Mouse (Mus musculus): ENCODE results near the gene Ipp.
A peak's percentile ranks its signal among the peaks of the same experiment; 100 is the strongest.

The Ipp gene

DNA sequence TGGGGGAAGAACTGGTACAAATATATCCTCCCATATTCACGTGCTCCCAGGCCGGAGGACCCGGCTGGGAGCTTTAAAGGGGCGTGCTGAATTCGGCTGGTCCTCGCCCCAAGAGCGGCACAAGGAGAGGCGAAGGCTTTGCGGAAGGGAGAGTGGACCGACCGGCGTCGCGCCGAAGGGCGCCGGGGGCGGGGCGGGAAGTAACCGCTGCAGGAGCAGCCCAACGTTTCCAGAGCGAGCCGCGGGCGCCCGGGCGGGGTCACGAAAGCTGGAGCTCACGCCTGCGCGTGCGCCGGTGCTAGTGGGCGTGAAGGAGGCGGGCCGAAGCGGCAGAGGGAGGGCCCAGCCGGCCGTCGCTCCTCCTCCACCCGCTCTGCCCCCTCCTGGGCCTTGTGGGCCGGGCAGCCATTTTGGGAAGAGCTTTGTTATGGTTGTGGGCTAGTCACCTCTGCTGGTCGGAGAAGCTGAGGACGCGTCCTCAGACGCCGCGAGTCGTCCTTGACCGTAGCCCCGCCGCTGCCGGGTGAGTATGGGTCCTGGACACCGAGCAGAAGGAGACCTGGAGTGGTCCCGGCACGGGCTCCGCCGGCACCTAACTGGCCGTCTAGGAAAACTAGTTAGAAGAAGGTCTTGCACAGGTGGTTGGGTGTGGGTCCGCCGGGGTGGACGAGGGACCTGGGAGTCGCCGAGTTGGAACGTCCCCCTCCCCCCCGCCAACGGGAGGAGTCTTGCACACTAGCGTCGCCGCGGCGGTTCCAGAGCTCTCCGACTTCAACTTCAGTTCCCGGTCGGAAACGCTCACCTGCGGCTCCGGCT is 50.2 kb downstream of the Ipp start, which contains the start of gene Gpbp1l1:
Gene Gpbp1l1 (plus strand): TSS at position 353 of the 816 bp plus-strand sequence.
- peak; percentile 97 for DNase-seq (ENCODE audit: low spot score)

DNA sequence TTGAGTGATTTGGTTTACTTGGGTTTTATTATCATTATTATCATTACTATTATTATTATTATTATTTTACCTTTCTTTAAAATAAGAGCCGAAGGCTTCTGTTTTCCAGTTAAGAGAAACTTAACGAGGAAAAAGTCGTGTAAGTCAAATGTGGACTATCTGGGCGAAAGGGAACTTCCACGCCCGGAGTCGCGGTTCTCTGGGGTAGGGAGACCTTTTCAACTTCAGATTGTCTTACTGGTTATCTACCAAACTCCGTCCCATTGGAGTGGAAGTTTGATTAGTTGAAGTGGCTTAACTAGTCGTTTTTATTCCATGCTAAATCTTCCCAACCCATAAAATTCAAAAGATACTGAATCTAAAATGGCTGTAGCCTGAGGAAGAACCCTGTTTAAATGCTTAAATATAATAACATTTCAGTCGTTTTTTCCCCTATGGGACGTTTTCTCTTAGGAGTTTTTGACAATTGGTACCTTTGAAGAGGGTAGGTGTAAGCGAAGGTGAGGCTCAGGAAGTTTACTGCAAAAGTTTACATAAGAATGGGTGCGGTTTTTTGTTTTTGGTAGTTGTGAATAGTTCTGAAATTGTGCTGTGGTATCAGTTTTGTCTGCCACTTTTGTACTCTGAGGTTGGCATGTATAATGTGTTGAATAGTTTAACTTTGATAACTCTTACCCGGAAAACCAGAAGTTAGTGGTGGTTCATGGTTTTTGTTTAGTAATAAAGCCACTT is 51.0 kb downstream of the Ipp start:
- no peak for DNase-seq (ENCODE audit: low spot score)

Data from yolk sac, embryonic 10.5 days (tissue).